Mouse (Mus musculus) embryonic fibroblast, embryonic 13.5 days (primary cell): ENCODE measurements around the gene Rps26.

Source experiments
- CTCF ChIP-seq: IDR thresholded peaks from 2 replicates; pipeline ENCODE4 v1.5.1; 2011; ENCODE audit warnings: mild to moderate bottlenecking, control low read depth, low read length, moderate library complexity, borderline replicate concordance; ENCODE audit not compliant: insufficient read depth
- POLR2A ChIP-seq: IDR thresholded peaks from 2 replicates; pipeline ENCODE4 v1.6.1; 2011; ENCODE audit warnings: low read depth, mild to moderate bottlenecking, control low read depth, low read length, moderate library complexity

DNA sequence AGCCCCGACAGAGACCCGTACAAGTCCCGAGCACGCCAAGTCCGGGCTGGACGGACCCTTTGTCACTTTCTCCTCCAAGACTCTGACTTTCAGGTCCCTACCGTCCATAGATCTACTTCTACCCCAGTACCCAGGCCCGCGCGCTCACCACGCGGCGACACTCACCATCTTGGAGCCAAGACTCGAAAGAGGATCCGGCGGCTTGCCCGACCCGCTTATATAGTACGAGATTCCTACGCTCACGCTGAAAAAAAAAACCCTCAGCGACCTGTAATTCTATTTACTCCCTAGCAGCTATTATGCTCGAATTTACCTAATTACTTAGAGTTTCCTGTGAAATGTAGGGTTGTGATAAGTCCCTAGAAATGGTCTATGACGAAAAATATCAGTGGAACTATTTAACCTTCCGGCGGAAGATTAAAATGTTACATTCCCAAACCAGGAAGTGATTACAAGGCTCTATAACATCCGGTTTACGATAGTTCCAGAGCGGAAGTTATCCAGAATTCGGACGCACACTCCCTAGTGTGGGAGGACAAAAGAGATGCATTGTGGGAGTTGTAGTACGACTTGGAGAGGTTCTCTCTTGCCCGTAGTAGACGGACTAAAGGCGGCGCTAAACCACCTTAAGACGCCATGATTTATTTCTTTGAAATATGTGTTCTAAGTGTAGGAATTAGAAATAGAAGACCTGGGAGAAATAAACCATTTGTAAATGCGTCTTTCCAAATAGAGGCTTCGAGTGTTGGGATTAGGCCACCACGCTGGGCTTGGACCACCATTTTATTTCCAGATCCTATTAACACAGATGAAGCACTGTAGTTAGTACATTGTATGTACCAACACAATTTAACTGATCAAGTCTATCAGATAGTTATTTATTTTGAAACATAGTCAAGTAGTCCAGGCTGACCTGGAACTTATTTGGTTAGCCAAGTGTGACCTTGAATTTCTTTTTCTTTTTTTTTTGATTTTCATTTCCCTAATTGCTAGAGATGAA, at the start of gene Rps26:
- no peak for TF ChIP-seq CTCF
- TF ChIP-seq POLR2A, result peak; percentile 99
